Mouse (Mus musculus) inflammation-experienced regulatory T-cells, adult 6 months (primary cell): Measurements from ENCODE around the gene Ryr2. TPM values are rescaled to one million over a fixed set of nuclear protein-coding genes. Genes with fewer than 3 reads are reported as not detected.
"Not testable (repeated sequence)": the region's sequence is repeated elsewhere in the genome, so short reads cannot be mapped to it uniquely, and the experiment has no call there.

Experiments
- ATAC-seq: one replicate; pipeline ENCODE4 v1.8.0; 2017
- polyA plus RNA-seq, 3 experiments: library from polyadenylated mRNA; unstranded; fragments of 100-300 nt; shearing (Covaris generic); gene quantifications; one replicate each; pipeline ENCODE4 v1.2.1; 2017

The Ryr2 gene
- not detected for polyA plus RNA-seq

- ATAC-seq, result no peak
Observed at GRCm38 (mm10) chr13:12106662-12107632, at the start of gene Ryr2. Gene Ryr2 (minus strand): TSS chr13:12106945.

GRCm38 (mm10) chr13:12153922-12154321, 47.2 kb upstream of the Ryr2 start:
- ATAC-seq, result no peak

- ATAC-seq, result no peak
Observed at GRCm38 (mm10) chr13:12146918-12147507, 40.3 kb upstream of the Ryr2 start.

- ATAC-seq, result no peak
Observed at GRCm38 (mm10) chr13:12146402-12146801, 39.7 kb upstream of the Ryr2 start.

- ATAC-seq, result no peak
Observed at GRCm38 (mm10) chr13:12143347-12143746, 36.6 kb upstream of the Ryr2 start.

GRCm38 (mm10) chr13:12136461-12136860, 29.7 kb upstream of the Ryr2 start:
- not testable (repeated sequence) for ATAC-seq

GRCm38 (mm10) chr13:12133549-12133948, 26.8 kb upstream of the Ryr2 start:
- no peak for ATAC-seq

- ATAC-seq, result no peak
Observed at GRCm38 (mm10) chr13:12132160-12132710, 25.5 kb upstream of the Ryr2 start.

- ATAC-seq, result no peak
Observed at GRCm38 (mm10) chr13:12129121-12129520, 22.4 kb upstream of the Ryr2 start.

- ATAC-seq, result no peak
Observed at GRCm38 (mm10) chr13:12126099-12126498, 19.4 kb upstream of the Ryr2 start.

GRCm38 (mm10) chr13:12124940-12125540, 18.3 kb upstream of the Ryr2 start:
- no peak for ATAC-seq

GRCm38 (mm10) chr13:12115551-12115950, 8.8 kb upstream of the Ryr2 start:
- ATAC-seq, result no peak

- no peak for ATAC-seq
Observed at GRCm38 (mm10) chr13:12114816-12115215, 8.1 kb upstream of the Ryr2 start.

- no peak for ATAC-seq
Observed at GRCm38 (mm10) chr13:12108955-12109354, 2.2 kb upstream of the Ryr2 start.

- no peak for ATAC-seq
Observed at GRCm38 (mm10) chr13:12105830-12106628, 716 bp downstream of the Ryr2 start.

- ATAC-seq, result no peak
Observed at GRCm38 (mm10) chr13:12105231-12105829, 1.4 kb downstream of the Ryr2 start.

- no peak for ATAC-seq
Observed at GRCm38 (mm10) chr13:12104318-12104717, 2.4 kb downstream of the Ryr2 start.

GRCm38 (mm10) chr13:12103017-12103416, 3.7 kb downstream of the Ryr2 start:
- ATAC-seq, result no peak

- no peak for ATAC-seq
Observed at GRCm38 (mm10) chr13:12099446-12099845, 7.3 kb downstream of the Ryr2 start.

- ATAC-seq, result no peak
Observed at GRCm38 (mm10) chr13:12098981-12099380, 7.8 kb downstream of the Ryr2 start.

- ATAC-seq, result no peak
Observed at GRCm38 (mm10) chr13:12096382-12096932, 10.3 kb downstream of the Ryr2 start.

- no peak for ATAC-seq
Observed at GRCm38 (mm10) chr13:12094569-12094968, 12.2 kb downstream of the Ryr2 start.
